Mouse (Mus musculus) testis, adult 2 months (tissue): ENCODE data around the gene Mylk4.

ENCODE experiments used
- CTCF ChIP-seq: fragments of 200-500 bp; IDR thresholded peaks from 2 replicates; pipeline ENCODE4 v1.5.1; 2012; ENCODE audit warnings: low read depth, mild to moderate bottlenecking, inconsistent platforms, low read length, moderate library complexity; ENCODE audit not compliant: control insufficient read depth, insufficient read depth, insufficient replicate concordance
- POLR2A ChIP-seq: fragments of 200-500 bp; IDR thresholded peaks from 2 replicates; pipeline ENCODE4 v1.6.1; 2012; ENCODE audit warnings: low read depth, mild to moderate bottlenecking, inconsistent platforms, low read length, moderate library complexity; ENCODE audit not compliant: control insufficient read depth

GRCm38 (mm10) chr13:32724606-32725005 lies 59.1 kb downstream of the Mylk4 start:
- TF ChIP-seq POLR2A = no peak
- TF ChIP-seq CTCF = no peak
